Mouse (Mus musculus): Measurements from ENCODE around the gene Adamts1. TPM values are rescaled to one million over a fixed set of nuclear protein-coding genes. Genes with fewer than 3 reads are reported as not detected.

Gene Adamts1
- polyA plus RNA-seq, 1 experiment from 2014 or later, result 14.7 TPM

GRCm38 (mm10) chr16:85801971-85802811, 722 bp downstream of the Adamts1 start:
- H3K27ac ChIP-seq (ENCODE audit: low read depth, low read length), result peak overlapping the region; percentile 67
- ATAC-seq, result peak; percentile 19
- H3K4me2 ChIP-seq (ENCODE audit: low read length), result peak overlapping the region; percentile 100
- H3K4me3 ChIP-seq (ENCODE audit: low read length), result peak overlapping the region; percentile 65
- H3K9me3 ChIP-seq (ENCODE audit: control insufficient read depth, low read length), result no peaks in the 10 kb centered on the region
- peak overlapping the region; percentile 76 for H3K9ac ChIP-seq (ENCODE audit: low read depth, low read length)
- peaks cover 17% of the 10 kb centered on the region for H3K4me1 ChIP-seq (ENCODE audit: control insufficient read depth, insufficient read depth, low read depth, low read length)
- peaks cover 2% of the 10 kb centered on the region; the same call in 1 of the 2 replicates for H3K36me3 ChIP-seq (ENCODE audit: control insufficient read depth, insufficient read depth, low read length)
- H3K27me3 ChIP-seq (replicated peaks; ENCODE audit: control insufficient read depth, insufficient read depth, low read length), result no peaks in the 10 kb centered on the region
- under 1% methylated on average over 64 of the region's 67 CpGs for WGBS

DNA sequence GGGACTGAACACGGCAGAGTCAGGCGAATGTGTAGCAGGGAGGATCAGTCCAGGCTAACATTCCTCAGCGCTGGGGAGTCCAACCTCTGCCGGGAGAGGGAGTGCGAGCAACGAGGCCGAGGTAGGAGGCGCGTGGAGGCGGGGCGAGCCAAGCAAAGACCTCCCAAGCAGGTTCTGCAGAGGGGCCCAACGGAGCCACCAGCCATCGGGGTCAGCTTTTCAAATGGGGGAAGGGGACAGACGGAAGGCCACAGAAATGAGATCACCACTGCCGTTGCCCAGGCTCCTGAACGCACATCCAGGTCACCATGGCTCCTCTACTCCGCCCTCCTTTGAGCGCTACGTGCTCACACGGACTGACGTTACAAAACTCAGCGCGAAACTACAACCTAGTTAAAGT, 1.7 kb downstream of the Adamts1 start:
- under 1% methylated on average over 23 of the region's 23 CpGs for WGBS
- peak overlapping the region; percentile 100 for H3K4me2 ChIP-seq (ENCODE audit: low read length)
- peak; percentile 84 for ATAC-seq

DNA sequence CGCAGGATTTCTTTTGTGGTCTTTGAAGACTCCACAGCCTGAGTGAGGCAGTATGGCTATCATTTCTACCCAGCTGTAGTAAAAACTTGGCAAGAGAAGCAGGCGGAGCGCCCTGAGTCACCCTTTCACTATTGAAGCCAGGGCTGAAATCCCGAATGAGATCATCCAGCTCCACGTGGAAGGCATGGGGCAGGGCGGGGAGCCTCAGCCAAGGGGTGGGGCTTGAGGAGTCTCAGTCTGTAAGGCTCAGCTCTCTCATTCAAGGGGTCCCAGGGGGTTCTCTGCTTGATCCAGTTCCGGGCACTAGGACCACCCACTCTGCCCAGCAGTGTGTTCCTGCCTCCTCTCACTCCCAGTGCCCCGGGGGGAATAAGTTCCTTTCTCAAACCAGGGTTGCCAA, 2.2 kb downstream of the Adamts1 start:
- Histone ChIP-seq H3K27me3 (replicated peaks; ENCODE audit: control insufficient read depth, insufficient read depth, low read length) (no peaks in the 10 kb centered on the region), H3K4me2 (ENCODE audit: low read length) (peak overlapping the region; percentile 100), H3K9me3 (ENCODE audit: control insufficient read depth, low read length) (no peaks in the 10 kb centered on the region), H3K4me1 (ENCODE audit: control insufficient read depth, insufficient read depth, low read depth, low read length) (peaks cover 17% of the 10 kb centered on the region), H3K9ac (ENCODE audit: low read depth, low read length) (peak overlapping the region; percentile 11; the same call in 1 of the 2 replicates), H3K36me3 (ENCODE audit: control insufficient read depth, insufficient read depth, low read length) (peaks cover 5% of the 10 kb centered on the region; the same call in 1 of the 2 replicates), H3K4me3 (ENCODE audit: low read length) (peak overlapping the region; percentile 65), H3K27ac (ENCODE audit: low read depth, low read length) (peak overlapping the region; percentile 67)
- peak; percentile 81 for ATAC-seq
- 4% methylated on average over 8 of the region's 8 CpGs for WGBS

More for the DNA sequence above, 1.7 kb downstream of the Adamts1 start:
- Histone ChIP-seq H3K4me3 (ENCODE audit: low read length) (peak overlapping the region; percentile 65), H3K9me3 (ENCODE audit: control insufficient read depth, low read length) (no peaks in the 10 kb centered on the region), H3K4me1 (ENCODE audit: control insufficient read depth, insufficient read depth, low read depth, low read length) (peaks cover 17% of the 10 kb centered on the region), H3K9ac (ENCODE audit: low read depth, low read length) (peak overlapping the region; percentile 76), H3K36me3 (ENCODE audit: control insufficient read depth, insufficient read depth, low read length) (peaks cover 5% of the 10 kb centered on the region; the same call in 1 of the 2 replicates), H3K27me3 (replicated peaks; ENCODE audit: control insufficient read depth, insufficient read depth, low read length) (no peaks in the 10 kb centered on the region), H3K27ac (ENCODE audit: low read depth, low read length) (peak overlapping the region; percentile 67)

DNA sequence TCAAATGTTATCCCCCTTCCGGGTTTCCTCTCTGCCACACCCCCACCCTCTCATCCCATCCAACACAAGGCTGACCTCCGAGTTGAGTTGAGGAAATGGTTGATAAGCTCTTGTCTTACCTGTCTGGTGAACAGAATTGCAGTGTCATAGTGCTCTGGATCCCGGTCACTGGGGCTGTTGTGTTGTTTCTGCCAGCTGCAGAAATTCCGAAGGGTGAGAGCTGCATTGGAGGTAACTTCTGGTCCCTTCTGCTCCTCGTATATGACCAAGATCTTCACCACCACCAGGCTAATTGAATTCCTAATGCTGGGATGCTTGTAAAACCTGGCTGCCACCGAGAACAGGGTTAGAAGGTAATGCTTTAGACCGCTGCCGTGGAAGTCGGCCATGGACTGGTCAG, 2.9 kb downstream of the Adamts1 start:
- H3K36me3 ChIP-seq (ENCODE audit: control insufficient read depth, insufficient read depth, low read length), result peaks cover 5% of the 10 kb centered on the region; the same call in 1 of the 2 replicates
- ATAC-seq, result no peak
- WGBS, result 77% methylated on average over 9 of the region's 9 CpGs
- no peak overlapping the region for H3K9ac ChIP-seq (ENCODE audit: low read depth, low read length)
- H3K4me1 ChIP-seq (ENCODE audit: control insufficient read depth, insufficient read depth, low read depth, low read length), result peaks cover 17% of the 10 kb centered on the region
- H3K4me3 ChIP-seq (ENCODE audit: low read length), result peak overlapping the region; percentile 20
- H3K27me3 ChIP-seq (replicated peaks; ENCODE audit: control insufficient read depth, insufficient read depth, low read length), result no peaks in the 10 kb centered on the region
- H3K4me2 ChIP-seq (ENCODE audit: low read length), result peak overlapping the region; percentile 41
- no peak overlapping the region for H3K27ac ChIP-seq (ENCODE audit: low read depth, low read length)
- no peaks in the 10 kb centered on the region for H3K9me3 ChIP-seq (ENCODE audit: control insufficient read depth, low read length)

DNA sequence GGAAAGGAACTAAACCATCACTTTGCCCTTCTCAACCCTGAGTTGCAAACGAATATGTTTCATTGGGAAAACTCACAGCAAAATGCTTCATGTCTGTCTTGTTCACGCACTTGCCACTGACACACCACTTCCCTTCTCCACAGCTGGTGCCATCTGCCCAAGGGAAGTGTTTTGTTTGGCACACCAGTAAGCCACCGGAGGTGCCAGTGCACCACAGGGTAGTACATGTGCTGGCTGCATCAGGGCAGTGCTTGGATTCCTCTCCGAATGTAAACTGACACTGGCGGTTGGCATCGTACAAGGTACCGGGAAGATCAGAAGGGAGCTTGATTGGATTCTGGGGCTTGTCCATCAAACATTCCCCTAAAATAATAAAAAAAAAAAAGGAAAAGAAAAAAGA, 4.6 kb downstream of the Adamts1 start:
- ATAC-seq, result no peak
- Histone ChIP-seq H3K4me3 (ENCODE audit: low read length) (no peak overlapping the region), H3K4me2 (ENCODE audit: low read length) (no peak overlapping the region), H3K9ac (ENCODE audit: low read depth, low read length) (no peak overlapping the region), H3K36me3 (ENCODE audit: control insufficient read depth, insufficient read depth, low read length) (peaks cover 5% of the 10 kb centered on the region; the same call in 1 of the 2 replicates), H3K9me3 (ENCODE audit: control insufficient read depth, low read length) (no peaks in the 10 kb centered on the region), H3K27me3 (replicated peaks; ENCODE audit: control insufficient read depth, insufficient read depth, low read length) (no peaks in the 10 kb centered on the region), H3K27ac (ENCODE audit: low read depth, low read length) (no peak overlapping the region), H3K4me1 (ENCODE audit: control insufficient read depth, insufficient read depth, low read depth, low read length) (peaks cover 12% of the 10 kb centered on the region)
- 88% methylated on average over 7 of the region's 7 CpGs for WGBS

- WGBS, result 97% methylated on average over 4 of the region's 4 CpGs
- Histone ChIP-seq H3K9me3 (ENCODE audit: control insufficient read depth, low read length) (no peaks in the 10 kb centered on the region), H3K9ac (ENCODE audit: low read depth, low read length) (no peak overlapping the region), H3K4me1 (ENCODE audit: control insufficient read depth, insufficient read depth, low read depth, low read length) (peaks cover 10% of the 10 kb centered on the region), H3K27me3 (replicated peaks; ENCODE audit: control insufficient read depth, insufficient read depth, low read length) (no peaks in the 10 kb centered on the region), H3K27ac (ENCODE audit: low read depth, low read length) (no peak overlapping the region), H3K4me2 (ENCODE audit: low read length) (no peak overlapping the region), H3K4me3 (ENCODE audit: low read length) (no peak overlapping the region), H3K36me3 (ENCODE audit: control insufficient read depth, insufficient read depth, low read length) (peaks cover 5% of the 10 kb centered on the region; the same call in 1 of the 2 replicates)
- no peak for ATAC-seq
These were observed 5.8 kb downstream of the Adamts1 start for GRCm38 (mm10) chr16:85797161-85797560.

GRCm38 (mm10) chr16:85795731-85796130, 7.2 kb downstream of the Adamts1 start:
- Histone ChIP-seq H3K9ac (ENCODE audit: low read depth, low read length) (no peak overlapping the region), H3K36me3 (ENCODE audit: control insufficient read depth, insufficient read depth, low read length) (peaks cover 5% of the 10 kb centered on the region; the same call in 1 of the 2 replicates), H3K27ac (ENCODE audit: low read depth, low read length) (no peak overlapping the region), H3K4me2 (ENCODE audit: low read length) (no peak overlapping the region), H3K27me3 (replicated peaks; ENCODE audit: control insufficient read depth, insufficient read depth, low read length) (no peaks in the 10 kb centered on the region), H3K9me3 (ENCODE audit: control insufficient read depth, low read length) (no peaks in the 10 kb centered on the region), H3K4me3 (ENCODE audit: low read length) (no peak overlapping the region), H3K4me1 (ENCODE audit: control insufficient read depth, insufficient read depth, low read depth, low read length) (peaks cover 4% of the 10 kb centered on the region)
- ATAC-seq, result no peak
- over 99% methylated on average over 7 of the region's 7 CpGs for WGBS

DNA sequence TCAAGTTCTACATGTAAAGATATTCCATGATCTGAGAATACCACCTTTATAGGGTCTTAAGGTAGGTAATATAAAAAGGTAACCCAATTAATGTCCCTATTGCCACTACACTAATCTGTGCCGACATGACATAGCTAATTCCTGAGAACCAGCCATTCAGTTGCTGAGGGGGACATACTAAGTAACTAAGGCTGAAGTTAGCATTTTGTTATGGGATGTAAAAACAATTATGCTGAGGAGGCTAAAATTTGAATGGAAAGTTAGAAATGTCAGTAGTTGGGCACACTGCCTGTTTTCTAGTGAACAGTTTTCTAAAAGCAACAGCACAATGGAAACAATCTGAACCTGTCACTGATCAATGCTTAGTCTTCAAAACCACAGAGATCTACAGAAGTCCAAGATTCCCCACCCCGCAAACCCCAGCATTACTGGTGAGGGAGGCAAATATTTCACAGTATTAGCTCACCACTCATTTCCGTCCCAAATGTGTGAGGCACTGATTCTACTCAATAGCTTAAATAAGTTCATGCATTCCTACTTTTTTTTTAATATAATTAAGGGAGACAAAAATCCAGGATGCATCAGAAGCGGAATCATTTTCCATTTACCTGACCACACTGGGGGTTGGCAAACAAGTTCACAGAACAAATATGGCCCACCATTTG, 9.6 kb downstream of the Adamts1 start:
- Histone ChIP-seq H3K9ac (ENCODE audit: low read depth, low read length) (no peak overlapping the region), H3K4me3 (ENCODE audit: low read length) (no peak overlapping the region), H3K27ac (ENCODE audit: low read depth, low read length) (no peak overlapping the region), H3K9me3 (ENCODE audit: control insufficient read depth, low read length) (no peaks in the 10 kb centered on the region), H3K36me3 (ENCODE audit: control insufficient read depth, insufficient read depth, low read length) (peaks cover 5% of the 10 kb centered on the region; the same call in 1 of the 2 replicates), H3K27me3 (replicated peaks; ENCODE audit: control insufficient read depth, insufficient read depth, low read length) (no peaks in the 10 kb centered on the region), H3K4me2 (ENCODE audit: low read length) (no peak overlapping the region), H3K4me1 (ENCODE audit: control insufficient read depth, insufficient read depth, low read depth, low read length) (no peaks in the 10 kb centered on the region)
- WGBS, result 86% methylated on average over 4 of the region's 4 CpGs
- ATAC-seq, result no peak

DNA sequence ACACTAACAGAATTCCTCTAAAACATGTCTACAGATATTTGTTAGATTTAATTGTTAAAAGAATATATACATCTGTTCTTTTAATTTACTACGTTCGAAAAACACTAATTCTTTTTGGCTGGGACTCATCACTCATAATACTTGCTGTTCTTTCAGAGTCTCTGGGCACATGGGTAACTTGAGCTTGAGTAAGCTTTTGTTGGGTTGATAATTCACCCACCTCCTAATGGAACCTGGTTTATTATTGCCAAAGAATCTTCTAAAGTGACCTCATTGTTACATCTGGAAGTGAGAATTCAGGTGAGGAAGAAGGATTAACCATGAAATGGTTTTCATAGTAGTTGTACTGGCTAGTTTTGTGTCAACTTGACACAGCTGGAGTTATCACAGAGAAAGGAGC, 21.8 kb downstream of the Adamts1 start:
- ATAC-seq, result no peak
- no peaks in the 10 kb centered on the region for H3K9me3 ChIP-seq (ENCODE audit: control insufficient read depth, low read length)
- H3K27ac ChIP-seq (ENCODE audit: low read depth, low read length), result no peak overlapping the region
- H3K4me1 ChIP-seq (ENCODE audit: control insufficient read depth, insufficient read depth, low read depth, low read length), result no peaks in the 10 kb centered on the region
- WGBS, result 96% methylated on average over 2 of the region's 2 CpGs
- H3K4me3 ChIP-seq (ENCODE audit: low read length), result no peak overlapping the region
- H3K36me3 ChIP-seq (ENCODE audit: control insufficient read depth, insufficient read depth, low read length), result no peaks in the 10 kb centered on the region
- no peaks in the 10 kb centered on the region for H3K27me3 ChIP-seq (replicated peaks; ENCODE audit: control insufficient read depth, insufficient read depth, low read length)
- H3K9ac ChIP-seq (ENCODE audit: low read depth, low read length), result no peak overlapping the region
- H3K4me2 ChIP-seq (ENCODE audit: low read length), result no peak overlapping the region

Data from hindbrain, embryonic 16.5 days (tissue).